Mouse (Mus musculus): ENCODE data around the gene Bmpr2. TPM values are rescaled to one million over a fixed set of nuclear protein-coding genes. Genes with fewer than 3 reads are reported as not detected.

The Bmpr2 gene
- total and polyA plus RNA-seq, 3 experiments: 7.3 to 71.5 (median 47.6) TPM

DNA sequence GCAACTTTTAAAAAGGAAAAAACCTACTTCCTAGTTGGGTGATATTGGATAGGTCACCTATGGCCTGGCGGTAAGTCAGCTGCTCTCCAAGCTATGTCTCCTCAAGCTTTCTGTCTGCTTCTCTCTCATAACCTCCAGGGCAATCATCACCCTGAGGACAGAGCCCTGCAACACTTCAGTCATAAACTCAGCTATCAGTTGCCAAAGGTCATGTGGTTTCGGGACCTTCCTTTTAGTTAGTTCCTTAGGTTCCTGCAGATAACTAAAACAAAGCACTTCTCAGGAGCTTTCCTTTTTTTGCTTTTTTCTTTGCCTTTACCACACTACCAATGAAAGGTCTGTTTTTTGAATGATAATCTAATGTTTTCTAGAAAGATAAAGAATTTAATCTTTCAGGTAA, 136.5 kb downstream of the Bmpr2 start:
- no peak for DNase-seq

DNA sequence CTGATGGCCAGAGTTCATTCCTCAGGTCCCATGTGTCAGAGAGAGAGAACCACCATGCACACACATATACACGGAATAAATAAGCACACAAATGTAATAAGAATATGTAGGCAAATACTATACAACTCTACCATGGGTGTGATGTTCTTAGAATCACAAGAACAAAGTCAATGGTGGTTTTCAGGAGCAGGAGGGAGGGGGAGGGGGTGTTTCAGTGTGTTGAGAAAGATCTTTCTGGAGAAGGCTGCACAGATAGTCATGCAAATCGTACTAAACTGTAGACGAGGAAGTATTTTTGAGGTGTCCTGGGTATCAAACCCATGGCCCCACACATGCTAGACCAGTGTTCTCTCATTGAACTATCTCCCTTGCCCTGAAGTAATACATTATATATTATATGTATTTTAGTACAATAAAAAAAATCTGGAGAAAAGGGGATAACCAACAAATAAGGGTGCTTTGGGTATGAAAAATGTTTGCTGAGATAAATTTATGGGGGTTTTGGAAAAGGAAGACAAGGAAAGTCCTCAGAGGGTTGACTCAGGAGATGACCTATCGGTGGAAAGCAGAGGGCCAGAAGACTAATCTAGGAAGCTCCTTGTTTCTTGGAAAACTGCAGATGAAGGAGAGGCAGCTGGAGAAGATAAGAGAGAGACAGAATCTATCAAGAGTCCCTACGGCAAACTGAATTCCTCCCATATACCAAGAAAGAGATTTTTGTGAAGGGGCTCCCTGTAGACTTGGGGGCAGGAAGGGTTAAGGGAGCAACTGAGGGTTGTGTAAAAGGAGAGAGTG, 138.1 kb downstream of the Bmpr2 start:
- DNase-seq: no peak

DNA sequence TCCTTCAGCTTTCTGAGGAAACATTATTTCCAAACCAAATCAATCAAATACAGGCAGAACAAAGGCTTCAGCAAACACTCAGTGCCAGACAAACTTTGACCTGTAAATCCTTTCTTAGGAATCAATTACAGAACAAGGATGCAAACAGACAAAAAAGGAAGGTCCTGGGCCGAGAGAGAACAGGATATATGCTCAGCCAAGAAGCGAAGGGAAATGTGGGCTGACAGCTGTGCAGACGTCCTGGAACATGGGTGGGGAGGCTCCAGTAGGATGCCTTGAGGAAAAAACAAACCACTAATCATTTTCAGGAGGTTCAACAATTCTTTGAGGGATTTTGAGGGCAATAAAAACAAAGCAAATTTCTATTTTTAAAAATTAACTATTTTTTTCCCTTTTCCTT, 139.4 kb downstream of the Bmpr2 start:
- DNase-seq: peak; percentile 41

DNA sequence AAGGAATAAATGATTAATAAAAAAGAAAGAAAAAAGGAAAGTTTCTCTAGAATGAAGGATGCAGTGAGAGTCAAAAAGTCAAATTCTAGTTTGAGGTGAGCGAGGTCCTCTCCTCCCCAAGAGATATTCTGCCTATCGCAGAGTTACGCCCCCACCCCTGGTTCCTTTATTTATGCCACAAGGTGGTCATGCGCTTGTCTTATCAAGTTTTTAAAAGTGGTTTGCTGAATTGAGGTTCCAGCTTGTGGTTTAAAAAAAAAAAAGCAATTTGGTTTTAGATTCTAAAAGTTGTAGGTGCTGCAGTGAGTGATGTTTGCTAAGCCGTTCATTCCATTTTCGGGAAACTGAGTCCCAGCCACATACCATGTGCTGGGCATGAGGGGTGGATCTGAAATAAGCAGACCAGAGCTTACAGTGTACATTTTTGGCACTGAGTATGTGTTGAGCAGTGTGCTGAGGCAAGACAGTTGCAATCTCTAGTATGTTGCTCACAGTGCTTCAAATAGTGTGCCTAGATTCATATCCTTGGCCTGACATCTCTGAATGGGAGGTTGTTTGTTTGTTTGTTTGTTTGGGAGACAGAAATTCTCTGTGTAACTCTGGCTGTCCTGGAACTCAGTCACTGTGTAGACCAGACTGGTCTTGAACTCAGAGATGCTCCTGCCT, 141.6 kb downstream of the Bmpr2 start:
- DNase-seq: no peak

DNA sequence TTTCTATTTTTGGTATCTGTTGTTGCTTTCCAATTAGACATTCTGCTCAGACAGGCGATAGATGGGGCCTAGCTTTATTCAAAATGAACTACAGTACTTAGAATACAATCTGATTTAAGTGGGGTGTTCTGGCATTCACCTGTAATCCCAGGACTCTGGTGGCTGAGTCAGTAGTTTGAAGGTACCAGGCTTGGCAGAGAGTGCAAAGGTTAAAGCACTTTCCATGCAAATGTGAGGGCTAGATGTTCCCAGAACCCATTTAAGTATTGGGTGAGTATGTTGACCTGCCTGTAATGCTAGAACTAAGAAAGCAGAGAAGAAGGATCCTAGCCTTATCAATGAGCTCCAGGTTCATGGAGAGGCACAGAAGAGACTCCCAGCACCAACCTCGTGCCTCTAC, 142.7 kb downstream of the Bmpr2 start:
- DNase-seq: no peak

DNA sequence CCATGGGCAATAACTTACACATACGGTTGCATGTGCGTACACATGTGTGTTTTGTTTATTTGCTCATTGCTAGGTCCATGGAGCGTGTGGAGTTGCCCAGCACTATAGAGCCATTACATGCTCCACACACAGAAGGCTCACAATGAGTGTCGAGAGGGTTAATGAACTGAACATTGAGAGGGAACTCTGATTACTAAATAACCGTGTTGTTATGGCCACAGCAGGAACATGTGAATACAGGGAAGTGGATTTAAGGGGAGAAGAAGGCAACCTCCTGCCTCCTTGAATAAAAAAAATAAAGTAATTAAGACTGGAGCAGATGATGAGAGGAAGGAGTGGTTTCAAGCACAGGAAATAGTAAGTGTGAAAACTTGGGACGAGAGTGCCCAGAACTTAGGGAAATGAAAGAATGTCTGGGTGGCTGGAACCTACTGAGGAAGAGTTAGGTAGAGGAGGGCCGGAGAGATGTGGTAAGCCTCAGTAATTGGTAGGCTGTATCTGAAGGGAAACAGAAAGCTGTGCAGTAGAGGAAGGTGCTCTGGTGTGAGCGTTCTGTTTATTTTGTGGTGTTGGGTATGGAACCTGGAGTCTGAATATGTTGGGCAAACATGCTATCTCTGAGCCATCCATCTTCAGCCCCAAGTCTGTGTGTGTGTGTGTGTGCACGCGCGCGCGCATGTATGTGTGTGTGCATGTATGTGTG, 143.8 kb downstream of the Bmpr2 start:
- no peak for DNase-seq

DNA sequence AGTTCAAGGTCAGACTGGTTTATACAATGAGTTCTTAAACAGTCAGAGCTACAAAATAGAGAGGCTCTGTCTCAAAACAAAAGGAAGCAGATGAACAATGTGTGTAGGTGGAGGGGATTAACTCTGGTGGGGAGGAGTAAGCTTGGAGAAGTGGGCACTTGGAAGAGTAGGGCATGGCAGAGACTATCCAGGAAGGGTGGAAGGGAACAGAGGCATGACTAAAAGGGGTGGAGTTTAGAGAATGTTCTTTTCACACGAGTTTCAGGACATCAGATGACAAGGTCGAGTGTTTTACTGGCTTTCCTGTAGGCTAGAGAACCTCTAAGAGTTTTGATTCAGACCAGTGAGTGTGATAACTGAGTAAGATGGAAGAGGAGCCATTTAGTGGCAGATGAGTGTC, 144.5 kb downstream of the Bmpr2 start:
- DNase-seq: peak; percentile 29

DNA sequence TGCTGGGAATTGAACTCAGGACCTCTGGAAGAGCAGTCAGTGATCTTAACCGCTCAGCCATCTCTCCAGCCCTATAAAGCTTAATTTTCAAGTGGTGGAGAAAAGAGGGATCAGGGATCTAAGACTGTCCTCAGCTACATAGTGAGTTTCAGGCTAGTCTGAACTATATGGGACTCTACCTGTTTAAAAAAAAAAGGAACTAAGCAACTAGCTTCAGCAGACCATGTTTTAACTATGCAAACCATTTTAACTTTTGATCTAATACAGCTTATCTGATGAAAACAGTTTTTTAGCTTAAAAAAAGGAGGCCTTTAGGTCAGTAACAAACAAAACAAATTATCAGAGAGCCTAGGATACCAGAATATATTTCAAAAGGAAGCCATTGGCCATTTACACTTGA, 147.7 kb downstream of the Bmpr2 start:
- no peak for DNase-seq

DNA sequence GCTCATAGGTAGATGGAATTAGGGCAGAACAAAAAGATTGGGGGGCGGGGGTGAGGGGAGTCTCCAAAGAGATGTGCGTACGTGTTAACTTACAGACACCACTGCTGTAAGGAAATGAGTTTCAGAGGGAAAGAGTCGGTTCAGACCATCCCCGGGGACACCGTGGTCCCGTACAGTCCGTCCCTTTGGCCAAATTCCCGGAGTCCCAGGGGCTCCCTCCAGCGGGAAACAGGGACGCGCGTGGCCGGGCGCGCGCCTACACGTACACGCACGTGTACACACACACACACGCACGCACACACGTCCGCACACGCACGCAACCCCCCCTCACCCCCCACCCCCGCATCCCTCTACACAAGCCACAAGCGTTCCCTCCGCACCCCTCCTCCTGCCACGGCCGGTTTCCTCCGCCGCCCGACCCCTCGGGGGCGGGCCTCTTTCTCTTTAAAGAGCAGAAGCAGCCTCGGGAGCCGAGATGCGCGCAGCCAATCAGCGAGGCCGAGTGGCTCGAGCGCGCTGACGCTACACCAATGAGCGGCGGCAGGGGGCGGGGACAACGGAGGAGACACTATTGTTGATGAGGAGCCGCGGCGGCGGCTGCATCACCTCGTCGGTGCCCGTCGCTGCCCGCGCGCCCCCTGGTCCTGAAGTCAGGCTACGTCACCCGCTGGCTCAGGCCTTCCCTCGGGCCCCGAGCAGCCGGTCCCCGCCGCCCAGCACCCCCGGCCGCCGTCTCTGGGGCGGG, 149.4 kb downstream of the Bmpr2 start, which contains the start of gene Fam117b:
Gene Fam117b (plus strand): TSS at position 594 of the 745 bp plus-strand sequence.
- DNase-seq: peak; percentile 98

DNA sequence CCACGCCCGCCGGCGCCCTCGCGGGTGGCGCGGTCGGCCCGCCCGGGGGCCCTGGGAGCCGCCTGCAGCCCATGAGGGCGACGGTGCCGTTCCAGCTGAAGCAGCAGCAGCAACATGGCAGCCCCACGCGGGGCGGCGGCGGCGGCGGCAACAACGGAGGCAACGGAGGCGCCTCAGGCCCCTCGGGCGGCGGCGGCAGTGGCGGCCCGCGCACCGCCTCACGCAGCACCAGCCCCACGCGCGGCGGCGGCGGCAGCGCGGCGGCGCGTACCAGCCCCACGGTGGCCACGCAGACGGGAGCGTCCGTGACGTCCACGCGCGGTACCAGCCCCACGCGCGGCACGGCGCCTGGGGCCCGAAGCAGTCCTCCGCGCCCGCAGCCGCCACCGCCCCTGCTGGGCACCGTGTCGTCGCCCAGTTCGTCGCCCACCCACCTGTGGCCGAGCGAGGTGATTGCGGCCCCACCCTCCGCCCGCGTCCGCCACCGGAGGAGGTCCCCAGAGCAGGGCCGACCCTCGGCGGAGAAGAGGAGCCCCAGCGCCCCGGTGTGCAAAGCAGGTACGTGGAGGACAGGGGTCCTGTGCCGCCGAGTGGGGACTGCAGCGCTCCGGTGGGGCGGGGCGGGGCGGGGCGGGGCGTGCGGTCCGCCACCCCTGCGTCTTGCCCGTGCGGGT, 150.1 kb downstream of the Bmpr2 start:
- peak; percentile 70 for DNase-seq

DNA sequence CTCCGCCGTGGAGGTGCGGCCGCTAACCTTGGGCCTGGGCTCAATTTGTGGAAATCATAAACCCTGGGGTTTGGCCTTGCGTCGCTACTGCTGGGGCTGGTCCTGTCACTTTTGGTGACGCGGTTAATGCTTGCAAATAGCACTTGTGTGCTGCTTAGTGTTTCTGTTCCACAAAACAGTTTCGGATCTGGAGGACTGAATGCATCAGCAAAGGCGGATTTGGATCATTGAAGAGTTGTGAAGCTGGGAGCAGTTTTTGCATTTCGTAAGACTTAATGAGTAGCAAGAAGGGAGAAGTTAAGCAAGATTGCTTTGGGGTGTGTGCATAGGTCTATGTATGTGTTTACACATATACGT, 150.6 kb downstream of the Bmpr2 start:
- no peak for DNase-seq

DNA sequence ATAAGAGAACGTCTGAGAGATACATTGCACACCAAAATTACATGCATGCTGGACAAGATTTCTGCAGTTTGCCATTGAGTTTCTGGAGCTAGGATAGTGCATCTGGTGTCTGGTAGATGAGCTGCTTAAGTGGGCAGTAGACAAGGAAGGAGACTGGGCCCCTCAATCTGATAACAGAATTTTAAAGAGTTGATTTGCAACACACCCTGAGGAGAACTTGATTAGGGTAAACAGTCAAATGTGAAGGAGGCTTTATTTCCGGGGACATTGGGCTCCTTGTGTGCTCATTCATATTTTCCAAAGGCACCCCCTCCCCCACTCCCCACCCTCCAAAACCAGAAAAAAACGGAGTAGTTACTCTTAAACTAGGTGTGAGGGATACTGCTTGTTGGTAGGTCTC, 151.6 kb downstream of the Bmpr2 start:
- no peak for DNase-seq

DNA sequence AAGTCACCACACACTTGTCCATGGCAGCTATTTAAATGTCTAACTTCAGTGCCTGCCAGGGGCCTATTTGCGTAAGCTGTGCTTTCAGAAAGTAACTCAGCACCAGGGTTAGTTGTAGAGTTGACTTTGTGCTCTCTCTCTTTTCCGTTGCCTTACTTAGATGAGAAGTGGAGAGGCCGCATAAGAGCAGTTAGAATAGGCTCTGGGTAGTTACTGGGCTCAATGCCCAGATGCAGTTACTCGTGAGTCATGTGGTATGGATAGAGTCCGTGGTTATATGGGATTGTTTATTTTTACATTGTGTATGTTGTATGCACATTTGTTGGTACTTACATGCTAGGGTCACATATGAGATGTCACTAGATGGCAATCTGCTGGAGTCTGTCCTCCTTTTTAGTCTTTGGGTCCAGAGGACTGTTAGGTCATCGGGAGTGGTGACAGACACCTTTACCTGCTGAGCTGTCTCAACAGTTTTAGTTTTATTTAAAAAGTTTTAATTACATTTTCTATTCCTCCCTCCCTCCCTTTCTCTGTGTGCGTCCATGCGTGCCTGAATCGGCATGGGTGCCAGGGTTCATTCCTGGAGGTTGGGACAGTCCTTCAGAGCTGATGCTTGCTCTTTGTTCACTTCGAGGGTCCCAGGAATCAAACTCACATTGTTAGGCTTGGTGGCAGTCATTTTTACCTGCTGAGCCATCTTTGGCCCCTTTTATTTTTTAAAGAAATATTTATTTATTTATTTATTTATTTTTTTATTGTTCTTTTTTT, 152.8 kb downstream of the Bmpr2 start:
- DNase-seq: peak; percentile 20

DNA sequence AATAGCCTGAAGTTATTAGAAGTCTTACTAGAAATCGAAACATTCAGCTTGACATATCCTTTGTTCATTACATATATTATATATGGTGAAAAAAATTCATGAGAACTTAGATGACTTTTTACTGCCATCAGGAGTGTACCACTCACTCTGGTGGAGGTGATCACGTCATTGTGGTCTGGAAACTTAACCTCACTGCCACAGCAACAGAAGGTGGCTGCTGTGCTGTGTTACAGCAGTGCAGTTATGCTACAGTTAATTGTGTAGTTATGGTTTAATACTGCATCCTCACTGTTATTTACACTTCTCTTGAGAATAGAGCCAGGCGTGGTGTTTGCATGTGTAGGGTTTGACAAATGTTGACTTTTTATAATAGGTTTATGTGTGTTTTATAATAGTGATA, 154.2 kb downstream of the Bmpr2 start:
- DNase-seq: no peak

DNA sequence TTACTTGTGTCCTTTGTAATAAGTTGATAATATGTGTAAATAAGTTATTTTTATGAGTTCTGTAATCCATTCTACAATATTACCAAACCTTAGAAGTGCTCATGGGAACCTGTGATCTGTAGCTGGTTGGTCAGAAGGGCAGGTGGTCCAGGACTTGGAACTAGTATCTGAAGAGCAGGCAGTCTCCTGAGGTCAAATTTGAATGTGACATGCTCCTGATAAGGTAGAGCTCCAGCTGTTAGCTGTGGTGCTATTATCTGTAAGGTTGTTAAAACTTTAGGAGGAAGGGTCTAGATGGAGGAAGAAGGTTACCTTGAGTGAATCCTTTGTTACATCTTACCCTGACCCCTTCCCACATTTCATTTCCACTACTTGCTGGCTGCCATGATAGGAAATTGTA, 154.9 kb downstream of the Bmpr2 start:
- DNase-seq: no peak

DNA sequence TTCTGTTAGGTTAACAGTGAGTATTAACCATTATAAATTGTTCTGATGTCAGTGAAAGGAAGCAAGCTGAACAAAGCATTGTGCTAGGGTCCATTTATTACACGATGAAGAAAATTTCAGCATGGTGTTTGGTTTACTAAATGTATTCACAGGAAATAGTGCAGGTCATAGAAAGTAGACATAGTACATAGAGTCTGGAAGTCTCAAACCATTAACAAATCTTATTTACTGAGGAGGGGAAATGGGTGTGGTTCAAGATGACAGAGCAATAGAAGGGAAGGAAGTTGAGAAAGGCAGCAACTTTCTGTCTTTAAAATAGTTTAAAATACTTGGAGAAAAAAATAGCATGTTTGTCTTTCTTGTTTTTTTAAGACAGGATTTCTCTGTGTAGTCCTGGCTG, 160.0 kb downstream of the Bmpr2 start:
- DNase-seq: no peak

DNA sequence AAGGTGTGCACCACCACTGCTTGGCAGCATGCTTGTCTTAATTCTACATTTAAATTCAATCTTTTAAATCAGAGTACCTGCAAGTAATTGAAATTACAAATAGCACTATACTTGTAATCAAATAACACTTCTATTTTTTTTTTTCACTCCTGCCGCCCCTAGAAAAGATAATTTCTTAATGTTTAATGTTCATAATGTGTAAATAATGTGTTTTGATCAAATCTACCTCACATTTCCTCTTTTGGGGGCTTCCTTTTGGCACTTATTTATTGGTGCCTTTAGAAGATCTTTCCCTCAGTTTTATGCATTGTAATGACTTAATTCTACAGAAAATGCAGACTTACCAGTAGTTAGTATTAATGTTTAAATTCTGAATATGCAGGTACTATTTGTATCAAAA, 160.5 kb downstream of the Bmpr2 start:
- DNase-seq: no peak

DNA sequence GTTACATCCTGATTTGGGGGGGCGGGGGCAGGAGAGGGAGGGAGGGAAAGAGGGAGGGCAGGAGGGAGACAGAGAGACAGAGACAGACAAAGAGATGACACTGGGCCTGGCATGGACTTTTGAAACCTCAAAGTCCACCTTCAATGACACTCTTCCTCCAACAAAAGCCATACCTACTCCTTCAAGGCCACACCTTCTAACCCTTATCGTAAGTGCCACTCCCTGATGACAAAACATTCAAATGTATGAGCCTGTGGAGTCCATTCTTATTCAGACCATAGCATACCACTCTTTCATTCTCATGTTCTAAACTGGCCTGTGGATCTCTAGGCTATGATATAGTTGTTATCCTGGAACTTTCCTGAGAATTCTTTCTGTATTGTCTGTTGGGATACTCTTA, 161.2 kb downstream of the Bmpr2 start:
- DNase-seq: no peak

DNA sequence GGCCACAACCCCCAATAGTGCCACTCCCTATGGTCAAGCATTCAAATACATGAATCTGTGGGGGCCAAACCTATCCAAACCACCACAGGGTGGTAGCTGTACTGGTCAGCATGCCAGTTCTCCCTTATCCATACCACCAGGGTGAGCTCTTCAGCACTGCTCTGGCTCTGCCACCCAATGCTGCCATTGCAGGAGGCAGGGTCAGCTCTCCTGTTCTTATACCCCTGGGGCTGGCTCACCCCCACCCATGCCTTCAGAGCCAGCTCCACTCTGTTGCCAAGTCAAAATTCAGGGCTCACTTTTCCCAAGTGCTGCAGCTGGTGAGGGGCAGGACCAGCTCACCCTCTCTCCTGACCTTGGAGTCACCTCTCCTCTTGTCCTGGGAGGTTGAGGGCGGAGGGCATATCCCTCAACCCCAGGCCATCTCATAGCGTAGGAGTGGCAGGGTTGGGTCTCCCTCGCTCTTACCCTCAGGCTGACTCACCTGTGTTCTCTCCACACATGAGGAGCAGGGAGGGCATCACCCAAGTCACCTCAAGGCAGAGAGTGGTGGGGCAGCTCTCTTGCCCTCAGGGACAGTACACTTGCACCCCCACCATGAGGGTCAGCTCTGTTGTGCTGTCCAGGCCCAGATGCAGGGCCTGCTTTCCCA, 162.9 kb downstream of the Bmpr2 start:
- no peak for DNase-seq

DNA sequence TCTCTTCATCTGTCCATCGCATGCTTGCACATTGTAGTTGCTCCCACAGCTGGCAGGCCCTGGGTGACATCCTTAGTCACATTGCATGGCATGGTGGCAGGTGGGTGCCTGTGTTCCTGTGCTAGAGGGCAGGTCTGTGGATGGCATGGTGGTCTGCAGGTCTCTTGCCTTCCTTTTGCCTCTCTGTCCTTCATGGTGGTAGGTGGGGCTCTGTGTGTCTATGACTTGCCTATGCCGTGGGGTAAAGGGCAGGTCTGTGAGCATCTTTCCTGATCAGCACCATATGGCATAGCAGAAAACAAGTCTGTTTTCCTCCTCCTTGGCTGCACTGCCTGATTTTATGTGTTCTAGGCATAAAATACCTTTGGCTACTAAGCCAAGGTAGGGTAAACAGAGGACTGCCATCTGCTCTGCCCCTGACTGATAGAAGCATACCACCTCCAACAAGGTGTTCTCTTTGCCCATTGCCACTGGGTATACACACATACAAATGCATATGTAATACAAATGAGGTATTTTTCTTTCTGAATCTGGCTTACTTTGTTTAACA, 164.0 kb downstream of the Bmpr2 start:
- DNase-seq: no peak

Data from adrenal gland, adult 2 months (tissue).